Mouse (Mus musculus) olfactory bulb, adult 2 months (tissue): ENCODE measurements around the gene Syne3.

Source experiments
- CTCF ChIP-seq: fragments of 200-500 bp; IDR thresholded peaks from 2 replicates; pipeline ENCODE4 v1.5.1; 2012; ENCODE audit warnings: low read depth, mild to moderate bottlenecking, low read length, moderate library complexity; ENCODE audit not compliant: insufficient read depth
- POLR2A ChIP-seq: fragments of 200-500 bp; IDR thresholded peaks from 2 replicates; pipeline ENCODE4 v1.6.1; 2012; ENCODE audit warnings: mild to moderate bottlenecking, low read depth, low read length, moderate library complexity; ENCODE audit not compliant: insufficient read depth

DNA sequence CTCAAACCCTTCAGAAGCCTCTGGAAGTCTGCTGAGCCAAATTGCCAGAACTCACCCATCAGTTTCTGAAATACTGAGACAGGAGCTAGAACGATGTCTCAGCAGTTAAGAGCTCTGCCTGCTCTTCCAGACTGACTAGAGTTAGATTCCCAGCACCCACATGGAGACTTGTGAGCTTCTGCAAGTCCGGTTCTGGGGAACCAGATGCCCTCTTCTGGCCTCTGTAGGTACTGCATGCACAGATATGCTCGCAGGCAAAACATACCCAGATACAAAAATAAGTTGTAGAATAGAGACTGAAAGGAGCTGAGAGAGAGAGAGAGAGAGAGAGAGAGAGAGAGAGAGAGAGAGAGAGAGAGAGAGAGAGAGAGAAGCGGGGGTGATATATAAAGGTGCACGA lies 24.5 kb downstream of the Syne3 start:
- TF ChIP-seq POLR2A (no peak), CTCF (no peak)
